Mouse (Mus musculus) forebrain, embryonic 11.5 days (tissue): ENCODE data around the gene Sh3glb1. TPM values are rescaled to one million over a fixed set of nuclear protein-coding genes. Genes with fewer than 3 reads are reported as not detected.

Source experiments
- ATAC-seq: fragments of 200-750 bp; cut with Nextera tagmentation; replicated peaks from 2 replicates; pipeline ENCODE4 v1.8.0; 2017; ENCODE audit warnings: moderate TSS enrichment; ENCODE audit not compliant: low FRiP score
- DNase-seq: peaks from one replicate; pipeline ENCODE4 v3.0.0-alpha.2; 2017; ENCODE audit warnings: low spot score
- H3K27ac ChIP-seq: fragments of 300-500 bp; sonication (generic); 2 replicates; pipeline ENCODE4 v1.5.1; 2014; ENCODE audit warnings: low read depth, low read length
- H3K27me3 ChIP-seq: fragments of 300-500 bp; sonication (generic); 2 replicates; pipeline ENCODE4 v1.6.1; 2014; ENCODE audit warnings: mild to moderate bottlenecking, low read length, mixed read lengths; ENCODE audit not compliant: control insufficient read depth, insufficient read depth
- H3K36me3 ChIP-seq: fragments of 300-500 bp; sonication (generic); 2 replicates; pipeline ENCODE4 v1.6.1; 2014; ENCODE audit warnings: mild to moderate bottlenecking, low read length, moderate library complexity, mixed read lengths; ENCODE audit not compliant: control insufficient read depth, insufficient read depth
- H3K4me1 ChIP-seq: fragments of 300-500 bp; sonication (generic); replicated peaks from 2 replicates; pipeline ENCODE4 v1.6.1; 2014; ENCODE audit warnings: low read length, mixed read lengths; ENCODE audit not compliant: control insufficient read depth, insufficient read depth
- H3K4me2 ChIP-seq: fragments of 300-500 bp; sonication (generic); 2 replicates; pipeline ENCODE4 v1.6.1; 2014; ENCODE audit warnings: low read depth, mild to moderate bottlenecking, low read length, moderate library complexity, mixed read lengths; ENCODE audit not compliant: severe bottlenecking
- H3K4me3 ChIP-seq: fragments of 300-500 bp; sonication (generic); 2 replicates; pipeline ENCODE4 v1.5.1; 2014; ENCODE audit warnings: low read depth, low read length
- H3K9ac ChIP-seq: fragments of 300-500 bp; sonication (generic); 2 replicates; pipeline ENCODE4 v1.6.1; 2014; ENCODE audit warnings: low read length
- H3K9me3 ChIP-seq: fragments of 300-500 bp; sonication (generic); 2 replicates; pipeline ENCODE4 v1.6.1; 2016; ENCODE audit warnings: low read length, mixed read lengths; ENCODE audit not compliant: control insufficient read depth
- WGBS: fragments of 180-500 bp; shearing (Covaris S2); extraction: QIAGEN DNeasy Blood & Tissue Kit; methylation state at CpG from one replicate; pipeline ENCODE4 v1.1.7; 2014; 5-methylcytosine and 5-hydroxymethylcytosine counted together
- polyA plus RNA-seq: library from polyadenylated mRNA; unstranded; fragments of >200 nt; fragmentation: Nextera tagmentation; extraction: Ambion mirVana; gene quantifications from 2 replicates; pipeline ENCODE4 v1.2.1, GENCODE M21; 2014

The Sh3glb1 gene
- polyA plus RNA-seq, 1 experiment from 2014 or later: 82.3 TPM

- 48% methylated on average over 5 of the region's 5 CpGs for whole genome bisulfite sequencing
- ATAC-seq: no peak
- no peaks in the 10 kb centered on the region for H3K36me3 ChIP-seq
- H3K9ac ChIP-seq: no peak overlapping the region
- H3K4me1 ChIP-seq: no peaks in the 10 kb centered on the region
- H3K27ac ChIP-seq: no peak overlapping the region
- DNase-seq: no peak
- no peaks in the 10 kb centered on the region for H3K27me3 ChIP-seq
- no peaks in the 10 kb centered on the region; the same call in 1 of the 2 replicates for H3K9me3 ChIP-seq
- no peak overlapping the region for H3K4me2 ChIP-seq
- no peak overlapping the region for H3K4me3 ChIP-seq
These were observed 75.9 kb downstream of the Sh3glb1 start for GRCm38 (mm10) chr3:144644202-144644601.

GRCm38 (mm10) chr3:144643301-144643871, 76.7 kb downstream of the Sh3glb1 start:
- Histone ChIP-seq H3K4me2 (no peak overlapping the region), H3K27me3 (no peaks in the 10 kb centered on the region), H3K27ac (no peak overlapping the region), H3K9ac (no peak overlapping the region), H3K4me1 (no peaks in the 10 kb centered on the region), H3K4me3 (no peak overlapping the region), H3K9me3 (no peaks in the 10 kb centered on the region; the same call in 1 of the 2 replicates), H3K36me3 (no peaks in the 10 kb centered on the region)
- 17% methylated on average over 2 of the region's 2 CpGs for WGBS
- DNase-seq (no peak), ATAC-seq (no peak)

GRCm38 (mm10) chr3:144642141-144642540, 78.0 kb downstream of the Sh3glb1 start:
- no peak overlapping the region for H3K9ac ChIP-seq
- ATAC-seq: no peak
- WGBS: 93% methylated on average over 4 of the region's 4 CpGs

GRCm38 (mm10) chr3:144640033-144640432, 80.1 kb downstream of the Sh3glb1 start:
- DNase-seq: no peak
- no peak for ATAC-seq
- Histone ChIP-seq H3K36me3 (no peaks in the 10 kb centered on the region), H3K4me1 (no peaks in the 10 kb centered on the region), H3K9ac (no peak overlapping the region), H3K4me3 (no peak overlapping the region), H3K27me3 (no peaks in the 10 kb centered on the region), H3K4me2 (no peak overlapping the region), H3K27ac (no peak overlapping the region), H3K9me3 (no peaks in the 10 kb centered on the region)

More at GRCm38 (mm10) chr3:144642141-144642540, 78.0 kb downstream of the Sh3glb1 start:
- Histone ChIP-seq H3K4me3 (no peak overlapping the region), H3K4me2 (no peak overlapping the region), H3K9me3 (no peaks in the 10 kb centered on the region; the same call in 1 of the 2 replicates), H3K27ac (no peak overlapping the region), H3K4me1 (no peaks in the 10 kb centered on the region), H3K36me3 (no peaks in the 10 kb centered on the region), H3K27me3 (no peaks in the 10 kb centered on the region)
- DNase-seq: no peak

- no peaks in the 10 kb centered on the region for H3K9me3 ChIP-seq
- ATAC-seq: no peak
- no peaks in the 10 kb centered on the region for H3K4me1 ChIP-seq
- no peak overlapping the region for H3K27ac ChIP-seq
- no peak overlapping the region for H3K9ac ChIP-seq
- DNase-seq: no peak
- no peak overlapping the region for H3K4me2 ChIP-seq
- H3K4me3 ChIP-seq: no peak overlapping the region
- no peaks in the 10 kb centered on the region for H3K27me3 ChIP-seq
- 64% methylated on average over 3 of the region's 3 CpGs for WGBS
- no peaks in the 10 kb centered on the region for H3K36me3 ChIP-seq
These were observed 80.7 kb downstream of the Sh3glb1 start for GRCm38 (mm10) chr3:144639387-144639786.

- H3K9me3 ChIP-seq: no peaks in the 10 kb centered on the region
- H3K4me2 ChIP-seq: no peak overlapping the region
- no peak overlapping the region for H3K4me3 ChIP-seq
- H3K27me3 ChIP-seq: no peaks in the 10 kb centered on the region
- H3K9ac ChIP-seq: no peak overlapping the region
- no peak overlapping the region for H3K27ac ChIP-seq
- no peak for DNase-seq
- H3K36me3 ChIP-seq: no peaks in the 10 kb centered on the region
- ATAC-seq: no peak
- no peaks in the 10 kb centered on the region for H3K4me1 ChIP-seq
- 89% methylated on average over 4 of the region's 4 CpGs for WGBS
These were observed 82.0 kb downstream of the Sh3glb1 start for GRCm38 (mm10) chr3:144638110-144638509.

GRCm38 (mm10) chr3:144635236-144635635, 84.9 kb downstream of the Sh3glb1 start:
- H3K4me2 ChIP-seq: no peak overlapping the region
- no peak overlapping the region for H3K27ac ChIP-seq
- H3K36me3 ChIP-seq: no peaks in the 10 kb centered on the region
- no peaks in the 10 kb centered on the region for H3K27me3 ChIP-seq
- WGBS: 91% methylated on average over 5 of the region's 5 CpGs
- no peaks in the 10 kb centered on the region for H3K9me3 ChIP-seq
- DNase-seq: no peak
- no peak overlapping the region for H3K9ac ChIP-seq
- H3K4me1 ChIP-seq: no peaks in the 10 kb centered on the region
- ATAC-seq: no peak
- H3K4me3 ChIP-seq: no peak overlapping the region

Other genes starting within 250 kb of the Sh3glb1 start
- 25.3 and 26.8 TPM in 2 replicates for gene Hs2st1, start 150.2 kb downstream of the Sh3glb1 start, polyA plus RNA-seq
- gene Selenof, start 150.0 kb downstream of the Sh3glb1 start, polyA plus RNA-seq: 385 and 409 TPM in 2 replicates
- gene Clca3a1, start 40.6 kb upstream of the Sh3glb1 start, polyA plus RNA-seq: 0.04 TPM in 1 of 2 replicates, not detected in the other
- not detected in 2 replicates for gene Clca3a2, start 99.2 kb upstream of the Sh3glb1 start, polyA plus RNA-seq
- gene Clca3b, start 129.0 kb upstream of the Sh3glb1 start, polyA plus RNA-seq: not detected in 2 replicates
- not detected in 2 replicates for gene Clca4b, start 212.2 kb upstream of the Sh3glb1 start, polyA plus RNA-seq